Mouse (Mus musculus) cerebellum, adult 2 months (tissue): ENCODE measurements around the gene Cdkn2a.

Experiments used
- CTCF ChIP-seq: fragments of 200-500 bp; IDR thresholded peaks from 2 replicates; pipeline ENCODE4 v1.5.1; 2011; ENCODE audit warnings: low read depth, mild to moderate bottlenecking, control low read depth, low read length, moderate library complexity, borderline replicate concordance; ENCODE audit not compliant: insufficient read depth
- POLR2A ChIP-seq: fragments of 200-500 bp; IDR thresholded peaks from 2 replicates; pipeline ENCODE4 v1.6.1; 2011; ENCODE audit warnings: low read length, control low read depth, borderline replicate concordance; ENCODE audit not compliant: insufficient read depth

DNA sequence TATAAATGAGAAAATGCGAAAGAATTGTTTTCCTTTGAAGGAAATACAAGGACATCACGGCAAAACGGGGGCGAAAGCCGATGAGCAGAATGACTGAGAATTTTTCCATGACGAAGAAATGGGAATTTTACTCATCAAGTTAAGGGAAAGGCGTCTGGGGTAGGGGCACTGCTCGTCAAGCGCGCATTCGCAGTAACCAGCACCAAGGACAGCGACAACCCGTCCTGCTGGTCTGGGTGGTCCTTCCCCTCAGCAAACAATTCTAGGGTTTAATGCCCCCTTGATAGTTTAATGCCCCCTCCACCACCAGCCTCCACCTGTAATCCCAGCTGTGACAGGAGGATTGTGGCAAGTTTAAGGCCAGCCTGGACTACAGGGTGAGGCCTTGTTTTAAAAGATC lies 19.0 kb upstream of the Cdkn2a start:
- TF ChIP-seq POLR2A: no peak
- TF ChIP-seq CTCF: no peak
